Mouse (Mus musculus): ENCODE results near the gene Cbfa2t2.

GRCm38 (mm10) chr2:154398267-154398666 lies 38.0 kb upstream of the Cbfa2t2 start:
- no peak for TF ChIP-seq CTCF (IDR thresholded peaks at IDR 0.05; ENCODE audit: borderline replicate concordance, insufficient read depth, low read length)
- TF ChIP-seq POLR2A (IDR thresholded peaks at IDR 0.05; ENCODE audit: low read depth, low read length) = no peak
